12 mouse cellular contexts compared by ENCODE assay signal in the genomic region with DNA sequence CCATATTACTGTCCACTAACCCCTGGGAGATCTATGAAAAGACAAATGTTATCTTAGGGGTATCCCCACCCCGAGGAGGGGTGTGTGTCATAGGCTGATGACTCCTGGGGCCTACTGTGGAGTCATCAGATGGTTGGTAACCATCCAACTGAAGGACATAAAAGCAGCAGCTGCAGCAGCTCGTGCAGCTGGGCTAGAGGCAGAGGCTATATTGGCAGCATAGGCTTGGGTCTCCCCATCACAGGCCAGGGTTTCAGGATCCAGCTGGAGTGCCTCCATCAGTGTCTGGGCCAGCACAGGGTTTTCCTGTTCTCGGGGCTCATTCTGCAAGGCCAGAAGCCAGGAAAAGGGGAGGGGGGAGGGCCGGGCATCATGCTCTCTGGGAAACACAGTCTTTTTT.
A peak's percentile ranks its signal among the peaks of the same experiment; 100 is the strongest.
DNase-seq lines count a peak whose midpoint lies in the region; ATAC-seq and TF ChIP-seq lines count a peak whose summit lies in the region.
"Had no signal": no experiment of that assay in that cellular context is flagged by ENCODE, and none has a peak within 500 bp of the region (broad histone marks: within the 10 kb centered on the region; RNA-seq: fewer than 3 reads in every experiment).

No protein-coding gene starts in this region.

- H3K9me3 ChIP-seq in forebrain, postnatal 0 days (ENCODE audit: low read length) = no peaks in the 10 kb centered on the region
- H3K9me3 ChIP-seq in forebrain, embryonic 16.5 days (ENCODE audit: control insufficient read depth, low read length) = no peaks in the 10 kb centered on the region
- no peaks in the 10 kb centered on the region for H3K9me3 ChIP-seq in midbrain, embryonic 14.5 days (ENCODE audit: control insufficient read depth, low read length)
- H3K9me3 ChIP-seq in midbrain, embryonic 10.5 days (replicated peaks) = no peaks in the 10 kb centered on the region
- H3K9me3 ChIP-seq: liver, embryonic 13.5 days; neural tube, embryonic 12.5 days had no signal

- no peak for TF ChIP-seq POLR2A in kidney, adult 2 months (IDR thresholded peaks at IDR 0.05; ENCODE audit: low read depth, low read length)

- H3K36me3 ChIP-seq in forebrain, postnatal 0 days (ENCODE audit: insufficient read depth) = no peaks in the 10 kb centered on the region
- no peaks in the 10 kb centered on the region for H3K36me3 ChIP-seq in forebrain, embryonic 16.5 days (ENCODE audit: control insufficient read depth, insufficient read depth)
- H3K36me3 ChIP-seq in kidney, adult 2 months (ENCODE audit: control insufficient read depth, insufficient read depth, low read length) = no peaks in the 10 kb centered on the region
- no peaks in the 10 kb centered on the region for H3K36me3 ChIP-seq in midbrain, embryonic 14.5 days (ENCODE audit: control insufficient read depth, insufficient read depth, low read length)
- H3K36me3 ChIP-seq in midbrain, embryonic 10.5 days = no peaks in the 10 kb centered on the region
- H3K36me3 ChIP-seq: liver, embryonic 13.5 days; neural tube, embryonic 12.5 days had no signal

- no peak for TF ChIP-seq CTCF in forebrain, postnatal 0 days (IDR thresholded peaks at IDR 0.05; ENCODE audit: low read depth)
- TF ChIP-seq CTCF in kidney, adult 2 months (conservative IDR thresholded peaks at IDR 0.05; ENCODE audit: insufficient read depth, insufficient read length, low read depth, low read length) = no peak

- no peaks in the 10 kb centered on the region for H3K27me3 ChIP-seq in forebrain, postnatal 0 days (ENCODE audit: insufficient read depth, low read length)
- peaks cover 4% of the 10 kb centered on the region; the same call in 1 of the 2 replicates for H3K27me3 ChIP-seq in forebrain, embryonic 16.5 days (replicated peaks; ENCODE audit: control insufficient read depth, insufficient read depth, low read length)
- H3K27me3 ChIP-seq in kidney, adult 2 months (replicated peaks; ENCODE audit: control insufficient read depth, insufficient read depth, low read length) = no peaks in the 10 kb centered on the region
- H3K27me3 ChIP-seq in midbrain, embryonic 14.5 days (ENCODE audit: control insufficient read depth, insufficient read depth, low read length) = no peaks in the 10 kb centered on the region
- peaks cover 67% of the 10 kb centered on the region for H3K27me3 ChIP-seq in midbrain, embryonic 10.5 days (ENCODE audit: low read depth, poor library complexity, severe bottlenecking)

- H3K4me1 ChIP-seq in forebrain, postnatal 0 days (ENCODE audit: insufficient read depth) = no peaks in the 10 kb centered on the region
- H3K4me1 ChIP-seq in forebrain, embryonic 16.5 days (replicated peaks; ENCODE audit: control insufficient read depth, insufficient read depth, low read length) = no peaks in the 10 kb centered on the region
- no peaks in the 10 kb centered on the region for H3K4me1 ChIP-seq in kidney, adult 2 months (ENCODE audit: control insufficient read depth, insufficient read depth, low read length)
- H3K4me1 ChIP-seq in midbrain, embryonic 14.5 days (ENCODE audit: control insufficient read depth, insufficient read depth, low read length) = no peaks in the 10 kb centered on the region
- H3K4me1 ChIP-seq in midbrain, embryonic 10.5 days = 0 out of 2 replicates have a peak, but pooled peaks cover 3% of the 10 kb centered on the region
- H3K4me1 ChIP-seq: neural tube, embryonic 12.5 days had no signal

- peak; percentile 50 for DNase-seq in forebrain, postnatal 0 days
- DNase-seq in kidney, postnatal 10 days = peak; percentile 57
- DNase-seq in kidney, adult 2 months = no peak
- peak; percentile 0 for DNase-seq in midbrain, embryonic 14.5 days
- DNase-seq in midbrain, embryonic 10.5 days (ENCODE audit: low spot score) = no peak
- peak; percentile 50 for DNase-seq in lung, postnatal 10 days
- no peak for DNase-seq in thymus, postnatal 14 days
- DNase-seq: liver, embryonic 13.5 days; right cerebral cortex, postnatal 25 days had no signal

- ATAC-seq in forebrain, postnatal 0 days = peak; percentile 42; the same call in 1 of the 2 replicates
- ATAC-seq in forebrain, embryonic 16.5 days = no peak
- no peak for ATAC-seq in midbrain, embryonic 14.5 days (ENCODE audit: low FRiP score, low TSS enrichment)

- H3K4me3 ChIP-seq in forebrain, postnatal 0 days (ENCODE audit: low read depth, low read length) = no peak overlapping the region
- H3K4me3 ChIP-seq in forebrain, embryonic 16.5 days (replicated peaks; ENCODE audit: low read length) = no peak overlapping the region
- no peak overlapping the region for H3K4me3 ChIP-seq in kidney, adult 2 months (ENCODE audit: insufficient read depth, low read depth, low read length)
- H3K4me3 ChIP-seq in midbrain, embryonic 14.5 days (replicated peaks; ENCODE audit: low read depth, low read length) = no peak overlapping the region
- H3K4me3 ChIP-seq in midbrain, embryonic 10.5 days = no peak overlapping the region
- H3K4me3 ChIP-seq: liver, embryonic 13.5 days; neural tube, embryonic 12.5 days had no signal

- H3K9ac ChIP-seq in forebrain, postnatal 0 days = no peak overlapping the region
- H3K9ac ChIP-seq in forebrain, embryonic 16.5 days (replicated peaks; ENCODE audit: low read depth, low read length) = no peak overlapping the region
- no peak overlapping the region for H3K9ac ChIP-seq in midbrain, embryonic 14.5 days (replicated peaks; ENCODE audit: low read length)
- H3K9ac ChIP-seq: liver, embryonic 13.5 days; neural tube, embryonic 12.5 days had no signal

- H3K27ac ChIP-seq in forebrain, postnatal 0 days (ENCODE audit: low read depth, low read length) = no peak overlapping the region
- H3K27ac ChIP-seq in forebrain, embryonic 16.5 days (ENCODE audit: low read length) = no peak overlapping the region
- no peak overlapping the region for H3K27ac ChIP-seq in kidney, adult 2 months (ENCODE audit: insufficient read depth, low read depth, low read length)
- H3K27ac ChIP-seq in midbrain, embryonic 14.5 days (replicated peaks; ENCODE audit: low read depth, low read length) = no peak overlapping the region
- H3K27ac ChIP-seq in midbrain, embryonic 10.5 days (replicated peaks) = no peak overlapping the region
- H3K27ac ChIP-seq: liver, embryonic 13.5 days; neural tube, embryonic 12.5 days had no signal

- WGBS in forebrain, postnatal 0 days = 56% methylated on average over 4 of the region's 4 CpGs
- 58% methylated on average over 4 of the region's 4 CpGs for WGBS in forebrain, embryonic 16.5 days
- WGBS in kidney, adult 2 months = 54% methylated on average over 4 of the region's 4 CpGs
- WGBS in midbrain, embryonic 14.5 days = 70% methylated on average over 4 of the region's 4 CpGs
- 80% methylated on average over 4 of the region's 4 CpGs for WGBS in midbrain, embryonic 10.5 days

- H3K4me2 ChIP-seq in forebrain, postnatal 0 days (ENCODE audit: low read depth) = no peak overlapping the region
- H3K4me2 ChIP-seq in forebrain, embryonic 16.5 days (ENCODE audit: low read length) = no peak overlapping the region
- no peak overlapping the region for H3K4me2 ChIP-seq in midbrain, embryonic 14.5 days (ENCODE audit: low read length)
- H3K4me2 ChIP-seq: liver, embryonic 13.5 days; midbrain, embryonic 11.5 days; neural tube, embryonic 12.5 days had no signal

Comparison
In these comparisons a context has a peak if more than half of its experiments do, and no peak if none do; other contexts are left out.
1. DNase-seq: peak in forebrain, postnatal 0 days (single experiment), kidney, postnatal 10 days (single experiment), midbrain, embryonic 14.5 days (single experiment) and lung, postnatal 10 days (single experiment); none in kidney, adult 2 months (single experiment), midbrain, embryonic 10.5 days (single experiment) and thymus, postnatal 14 days (single experiment).